Mouse (Mus musculus): ENCODE measurements around the gene Sp110. TPM values are rescaled to one million over a fixed set of nuclear protein-coding genes. Genes with fewer than 3 reads are reported as not detected.
A peak's percentile ranks its signal among the peaks of the same experiment; 100 is the strongest.
"Not testable (repeated sequence)": the region's sequence is repeated elsewhere in the genome, so short reads cannot be mapped to it uniquely, and the experiment has no call there.

Gene Sp110
- 114 and 132 TPM in 2 replicates for total RNA-seq (2015)
- total RNA-seq (2017): 114 and 149 TPM in 2 replicates

GRCm38 (mm10) chr1:85598271-85599012 is at the start of gene Sp110:
Sp110 (minus strand) TSS chr1:85598817.
- 0 out of 2 replicates have a peak, but pooled peaks have one; percentile 42 for ATAC-seq (replicated peaks; ENCODE audit: poor library complexity)

- not testable (repeated sequence) for ATAC-seq (replicated peaks; ENCODE audit: poor library complexity)
These were observed 39.5 kb upstream of the Sp110 start for GRCm38 (mm10) chr1:85638144-85638543.

GRCm38 (mm10) chr1:85636936-85637335 is 38.3 kb upstream of the Sp110 start:
- ATAC-seq (replicated peaks; ENCODE audit: poor library complexity): not testable (repeated sequence)

GRCm38 (mm10) chr1:85618689-85619088 is 20.1 kb upstream of the Sp110 start:
- ATAC-seq (replicated peaks; ENCODE audit: poor library complexity): not testable (repeated sequence)

- not testable (repeated sequence) for ATAC-seq (replicated peaks; ENCODE audit: poor library complexity)
These were observed 18.5 kb upstream of the Sp110 start for GRCm38 (mm10) chr1:85617161-85617560.

- not testable (repeated sequence) for ATAC-seq (replicated peaks; ENCODE audit: poor library complexity)
These were observed 17.2 kb upstream of the Sp110 start for GRCm38 (mm10) chr1:85615819-85616218.

GRCm38 (mm10) chr1:85615096-85615495 is 16.5 kb upstream of the Sp110 start:
- ATAC-seq (replicated peaks; ENCODE audit: poor library complexity): not testable (repeated sequence)

- not testable (repeated sequence) for ATAC-seq (replicated peaks; ENCODE audit: poor library complexity)
These were observed 12.0 kb upstream of the Sp110 start for GRCm38 (mm10) chr1:85610581-85610980.

GRCm38 (mm10) chr1:85608361-85608760 is 9.7 kb upstream of the Sp110 start:
- not testable (repeated sequence) for ATAC-seq (replicated peaks; ENCODE audit: poor library complexity)

GRCm38 (mm10) chr1:85604341-85604740 is 5.7 kb upstream of the Sp110 start:
- not testable (repeated sequence) for ATAC-seq (replicated peaks; ENCODE audit: poor library complexity)

- not testable (repeated sequence) for ATAC-seq (replicated peaks; ENCODE audit: poor library complexity)
These were observed 2.2 kb upstream of the Sp110 start for GRCm38 (mm10) chr1:85600794-85601193.

- ATAC-seq (replicated peaks; ENCODE audit: poor library complexity): not testable (repeated sequence)
These were observed 1.5 kb upstream of the Sp110 start, which contains the start of gene Sp140 for GRCm38 (mm10) chr1:85600078-85600477. Sp140 (plus strand) TSS chr1:85600378.

- ATAC-seq (replicated peaks; ENCODE audit: poor library complexity): not testable (repeated sequence)
These were observed 6.1 kb downstream of the Sp110 start for GRCm38 (mm10) chr1:85592526-85592925.

- ATAC-seq (replicated peaks; ENCODE audit: poor library complexity): not testable (repeated sequence)
These were observed 9.9 kb downstream of the Sp110 start for GRCm38 (mm10) chr1:85588697-85589096.

- ATAC-seq (replicated peaks; ENCODE audit: poor library complexity): not testable (repeated sequence)
These were observed 17.1 kb downstream of the Sp110 start for GRCm38 (mm10) chr1:85581518-85581917.

- ATAC-seq (replicated peaks; ENCODE audit: poor library complexity): not testable (repeated sequence)
These were observed 18.0 kb downstream of the Sp110 start for GRCm38 (mm10) chr1:85580578-85580977.

- peak; percentile 26; the same call in 1 of the 2 replicates for ATAC-seq (replicated peaks; ENCODE audit: poor library complexity)
These were observed 18.5 kb downstream of the Sp110 start for GRCm38 (mm10) chr1:85580148-85580534.

- ATAC-seq (replicated peaks; ENCODE audit: poor library complexity): not testable (repeated sequence)
These were observed 19.1 kb downstream of the Sp110 start for GRCm38 (mm10) chr1:85579199-85580147.

GRCm38 (mm10) chr1:85578372-85579010 is 20.1 kb downstream of the Sp110 start:
- not testable (repeated sequence) for ATAC-seq (replicated peaks; ENCODE audit: poor library complexity)

- ATAC-seq (replicated peaks; ENCODE audit: poor library complexity): not testable (repeated sequence)
These were observed 23.2 kb downstream of the Sp110 start, which contains the start of gene G530012D18Rik for GRCm38 (mm10) chr1:85575376-85575775. G530012D18Rik (plus strand) TSS chr1:85575676.

- not testable (repeated sequence) for ATAC-seq (replicated peaks; ENCODE audit: poor library complexity)
These were observed 25.1 kb downstream of the Sp110 start for GRCm38 (mm10) chr1:85573554-85573953.
